Mouse (Mus musculus) testis, adult 2 months (tissue): ENCODE results near the gene Btnl10. TPM values are rescaled to one million over a fixed set of nuclear protein-coding genes. Genes with fewer than 3 reads are reported as not detected.

ENCODE experiments used
- H3K27ac ChIP-seq: fragments of 200-500 bp; 2 replicates; pipeline ENCODE4 v1.5.1; 2012; ENCODE audit warnings: low read depth, low read length; ENCODE audit not compliant: control insufficient read depth, insufficient read depth
- H3K27me3 ChIP-seq: fragments of 200-500 bp; 2 replicates; pipeline ENCODE4 v1.6.1; 2012; ENCODE audit warnings: mild to moderate bottlenecking, low read length, moderate library complexity; ENCODE audit not compliant: control insufficient read depth, insufficient read depth
- H3K36me3 ChIP-seq: fragments of 200-500 bp; 2 replicates; pipeline ENCODE4 v1.6.1; 2012; ENCODE audit warnings: mild to moderate bottlenecking, low read length; ENCODE audit not compliant: control insufficient read depth, insufficient read depth
- H3K4me1 ChIP-seq: fragments of 200-500 bp; 2 replicates; pipeline ENCODE4 v1.6.1; 2012; ENCODE audit warnings: low read length; ENCODE audit not compliant: control insufficient read depth, insufficient read depth
- H3K4me3 ChIP-seq: fragments of 200-500 bp; 2 replicates; pipeline ENCODE4 v1.5.1; 2012; ENCODE audit warnings: low read depth, mild to moderate bottlenecking, low read length, moderate library complexity, mixed read lengths; ENCODE audit not compliant: control insufficient read depth
- CTCF ChIP-seq: fragments of 200-500 bp; IDR thresholded peaks from 2 replicates; pipeline ENCODE4 v1.5.1; 2012; ENCODE audit warnings: low read depth, mild to moderate bottlenecking, inconsistent platforms, low read length, moderate library complexity; ENCODE audit not compliant: control insufficient read depth, insufficient read depth, insufficient replicate concordance
- POLR2A ChIP-seq: fragments of 200-500 bp; IDR thresholded peaks from 2 replicates; pipeline ENCODE4 v1.6.1; 2012; ENCODE audit warnings: low read depth, mild to moderate bottlenecking, inconsistent platforms, low read length, moderate library complexity; ENCODE audit not compliant: control insufficient read depth
- polyA plus RNA-seq: library from polyadenylated mRNA; depleted of rRNA; stranded (reverse); fragments of >200 nt; gene quantifications from 2 replicates; pipeline ENCODE4 v1.2.3, GENCODE M21; 2012; rRNA removed

The Btnl10 gene
- polyA plus RNA-seq, result 6.8 and 10.1 TPM in 2 replicates

DNA sequence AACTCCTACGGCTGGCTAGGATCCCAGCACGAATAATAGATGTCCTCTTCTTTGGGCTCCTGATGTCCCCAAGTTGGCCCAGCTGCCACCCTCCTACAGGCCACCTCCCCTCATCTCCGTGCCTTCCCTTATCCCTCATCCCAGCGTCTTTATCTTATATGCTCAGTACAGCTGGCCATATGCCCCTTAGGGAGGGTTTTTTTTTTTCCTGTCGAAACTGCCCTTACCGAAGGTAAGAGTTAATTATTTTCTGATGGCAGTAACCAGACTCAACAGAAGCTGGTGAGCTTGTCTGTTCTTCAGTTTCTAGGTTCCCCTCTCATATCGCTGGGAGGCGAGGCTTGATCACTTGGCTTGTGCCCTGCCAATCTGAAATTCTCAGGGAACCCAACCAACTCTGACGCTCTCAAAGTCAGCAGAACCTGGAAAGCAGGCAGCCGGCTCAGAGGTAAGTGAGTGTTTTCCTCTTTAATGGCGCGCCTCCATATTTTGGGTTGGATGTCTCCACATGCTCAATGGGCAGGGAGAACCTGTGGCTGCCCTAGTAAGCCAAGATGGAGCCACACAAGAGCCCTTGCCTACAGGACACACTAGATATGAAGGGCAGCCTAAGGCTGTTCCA is at the start of gene Btnl10:
Gene Btnl10 (plus strand): TSS at position 164 of the 622 bp plus-strand sequence.
- H3K36me3 ChIP-seq, result no peaks in the 10 kb centered on the region
- H3K27me3 ChIP-seq, result no peaks in the 10 kb centered on the region
- no peak for TF ChIP-seq CTCF
- no peak for TF ChIP-seq POLR2A
- peak within 1 kb of the TSS; percentile 76 for H3K27ac ChIP-seq
- peak within 1 kb of the TSS; percentile 43 for H3K4me3 ChIP-seq
- peaks cover 25% of the 10 kb centered on the region for H3K4me1 ChIP-seq

DNA sequence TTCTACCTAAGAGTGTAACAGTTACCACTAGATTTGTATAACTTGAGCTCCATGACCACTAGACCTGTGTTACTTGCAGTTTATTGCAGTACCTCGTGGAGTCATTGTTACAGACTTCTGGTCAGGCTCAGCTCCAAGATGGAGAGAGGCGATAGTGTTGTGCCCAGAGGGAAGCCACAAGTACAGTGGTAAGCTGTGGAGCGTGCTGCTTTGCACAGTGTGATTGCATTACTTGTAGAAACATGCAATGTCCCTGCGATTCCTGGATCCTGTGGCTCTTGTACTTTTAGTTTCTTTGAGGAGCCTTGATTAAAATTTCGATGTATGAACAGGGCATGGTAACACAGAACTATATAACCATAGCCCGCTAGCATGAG is 49.8 kb upstream of the Btnl10 start:
- TF ChIP-seq POLR2A (no peak), CTCF (no peak)
- Histone ChIP-seq H3K4me3 (no peak overlapping the region), H3K27ac (no peak overlapping the region), H3K36me3 (no peaks in the 10 kb centered on the region; the same call in none of the 2 replicates), H3K27me3 (no peaks in the 10 kb centered on the region), H3K4me1 (peaks cover 5% of the 10 kb centered on the region)

DNA sequence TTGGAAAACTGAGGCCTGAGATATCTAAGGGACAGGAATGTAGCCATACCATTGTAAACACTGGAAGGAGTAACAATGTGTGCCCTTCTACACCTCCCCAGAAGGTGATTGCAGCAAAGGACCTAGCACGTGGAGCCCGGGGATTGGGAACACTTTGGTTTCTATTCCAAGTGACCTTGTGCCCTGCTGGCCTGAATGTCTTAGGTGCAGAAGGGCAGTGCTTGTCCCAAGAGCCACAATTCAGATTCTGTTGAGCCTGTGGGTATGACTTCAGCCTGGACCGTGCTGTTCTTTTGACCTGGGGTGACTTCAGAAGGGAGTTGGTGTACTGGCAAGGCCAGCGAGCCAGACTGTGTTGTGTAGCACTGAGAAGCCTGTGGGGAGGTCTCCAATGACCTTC is 46.7 kb upstream of the Btnl10 start:
- H3K4me1 ChIP-seq, result peaks cover 5% of the 10 kb centered on the region
- H3K27me3 ChIP-seq, result no peaks in the 10 kb centered on the region
- no peak overlapping the region for H3K27ac ChIP-seq
- H3K36me3 ChIP-seq, result no peaks in the 10 kb centered on the region; the same call in none of the 2 replicates
- TF ChIP-seq POLR2A, result no peak
- no peak for TF ChIP-seq CTCF
- H3K4me3 ChIP-seq, result no peak overlapping the region

GRCm38 (mm10) chr11:58883756-58884155 is 34.0 kb upstream of the Btnl10 start:
- Histone ChIP-seq H3K4me1 (no peaks in the 10 kb centered on the region), H3K27ac (no peak overlapping the region), H3K27me3 (no peaks in the 10 kb centered on the region), H3K4me3 (no peak overlapping the region), H3K36me3 (peaks cover 2% of the 10 kb centered on the region)
- TF ChIP-seq CTCF (no peak), POLR2A (no peak)

DNA sequence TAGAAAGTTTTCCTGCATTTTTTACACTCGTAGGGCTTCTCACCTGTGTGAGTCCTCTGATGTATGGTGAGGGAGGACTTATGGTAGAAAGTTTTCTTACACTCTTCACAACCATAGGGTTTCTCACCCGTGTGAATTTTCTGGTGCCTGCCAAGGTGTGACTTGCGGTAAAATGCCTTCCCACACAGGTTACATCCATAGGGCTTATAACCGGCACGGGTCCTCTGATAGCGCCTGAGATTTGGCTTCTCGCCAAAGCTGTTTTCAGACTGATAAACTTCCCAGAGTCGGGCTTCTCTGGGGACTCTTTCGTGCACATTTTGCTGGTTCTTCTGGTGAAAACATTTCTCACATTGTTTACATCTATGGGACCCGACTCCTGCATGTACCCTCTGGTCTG is 27.2 kb upstream of the Btnl10 start:
- Histone ChIP-seq H3K36me3 (peaks cover 9% of the 10 kb centered on the region), H3K27ac (no peak overlapping the region), H3K4me3 (no peak overlapping the region), H3K4me1 (no peaks in the 10 kb centered on the region), H3K27me3 (no peaks in the 10 kb centered on the region)
- TF ChIP-seq POLR2A, result no peak
- TF ChIP-seq CTCF, result no peak

GRCm38 (mm10) chr11:58894456-58894855 is 23.3 kb upstream of the Btnl10 start:
- no peak overlapping the region for H3K4me3 ChIP-seq
- TF ChIP-seq POLR2A (no peak), CTCF (no peak)
- no peaks in the 10 kb centered on the region for H3K4me1 ChIP-seq
- H3K36me3 ChIP-seq, result peaks cover 12% of the 10 kb centered on the region
- no peak overlapping the region for H3K27ac ChIP-seq
- H3K27me3 ChIP-seq, result no peaks in the 10 kb centered on the region

- Histone ChIP-seq H3K27me3 (no peaks in the 10 kb centered on the region), H3K27ac (no peak overlapping the region), H3K4me1 (no peaks in the 10 kb centered on the region), H3K36me3 (peaks cover 6% of the 10 kb centered on the region), H3K4me3 (no peak overlapping the region)
- TF ChIP-seq POLR2A, result no peak
- TF ChIP-seq CTCF, result no peak
These were observed 20.2 kb upstream of the Btnl10 start for GRCm38 (mm10) chr11:58897485-58897884.

- Histone ChIP-seq H3K4me1 (peaks cover 7% of the 10 kb centered on the region), H3K4me3 (no peak overlapping the region), H3K27me3 (no peaks in the 10 kb centered on the region), H3K27ac (no peak overlapping the region), H3K36me3 (peaks cover 4% of the 10 kb centered on the region)
- TF ChIP-seq POLR2A (no peak), CTCF (no peak)
These were observed 16.6 kb upstream of the Btnl10 start for GRCm38 (mm10) chr11:58901080-58901479.
